Mouse (Mus musculus): ENCODE measurements around the gene Rdh8. TPM values are rescaled to one million over a fixed set of nuclear protein-coding genes. Genes with fewer than 3 reads are reported as not detected.

Gene Rdh8
- polyA plus RNA-seq, 1 experiment from 2014 or later: not detected

DNA sequence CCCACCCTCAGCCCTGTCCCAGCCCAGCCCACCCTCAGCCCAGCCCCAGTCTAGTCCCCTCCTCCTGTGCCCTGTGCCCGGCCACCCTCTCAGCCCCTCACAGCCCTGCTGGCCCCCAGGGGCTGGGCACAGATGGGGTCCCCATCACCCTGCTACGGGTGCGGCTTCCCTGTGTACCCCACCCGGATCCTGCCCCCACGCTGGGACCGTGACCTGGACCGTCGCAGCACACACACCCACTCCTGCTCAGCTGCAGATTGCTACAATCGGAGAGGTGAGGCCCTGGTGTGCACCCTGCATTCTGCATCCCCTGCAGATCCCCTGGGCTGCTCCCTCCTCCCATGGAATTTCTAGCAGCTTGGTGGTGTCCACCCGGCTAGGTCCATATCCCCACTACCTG, 54.7 kb downstream of the Rdh8 start:
- no peak overlapping the region for H3K4me3 ChIP-seq (replicated peaks)

DNA sequence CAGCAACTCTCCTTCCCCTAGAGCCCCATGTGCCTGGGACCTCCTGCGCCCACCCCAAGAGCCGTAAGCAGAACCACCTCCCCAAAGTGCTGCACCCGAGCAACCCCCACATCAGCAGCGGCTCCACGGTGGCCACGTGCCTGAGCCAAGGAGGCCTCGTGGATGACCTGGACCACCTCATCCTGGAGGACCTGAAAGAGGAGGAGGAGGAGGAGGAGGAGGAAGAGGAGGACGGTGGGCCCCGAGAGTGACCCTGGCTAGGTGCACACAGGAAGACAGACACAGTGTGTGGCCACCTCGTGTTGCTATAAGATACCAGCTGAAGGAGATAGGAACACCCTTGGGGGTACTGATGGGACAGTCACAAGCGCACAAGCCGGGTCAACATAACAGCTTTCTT, 55.2 kb downstream of the Rdh8 start:
- no peaks in the 10 kb centered on the region for H3K9me3 ChIP-seq
- H3K4me2 ChIP-seq: no peak overlapping the region
- H3K4me1 ChIP-seq: peaks cover 11% of the 10 kb centered on the region; the same call in 1 of the 2 replicates
- H3K36me3 ChIP-seq: 0 out of 2 replicates have a peak, but pooled peaks cover 3% of the 10 kb centered on the region
- H3K4me3 ChIP-seq (replicated peaks): no peak overlapping the region
- no peak overlapping the region for H3K9ac ChIP-seq
- H3K27ac ChIP-seq: no peak overlapping the region
- peaks cover 17% of the 10 kb centered on the region; the same call in 1 of the 2 replicates for H3K27me3 ChIP-seq (replicated peaks)
- no peak for ATAC-seq (ENCODE audit: insufficient read depth, low FRiP score, low read depth)
- WGBS: 83% methylated on average over 12 of the region's 12 CpGs

More for the DNA sequence above, 54.7 kb downstream of the Rdh8 start:
- 83% methylated on average over 10 of the region's 10 CpGs for WGBS
- H3K4me1 ChIP-seq: peaks cover 14% of the 10 kb centered on the region; the same call in 1 of the 2 replicates
- H3K4me2 ChIP-seq: no peak overlapping the region
- H3K27ac ChIP-seq: no peak overlapping the region
- no peaks in the 10 kb centered on the region for H3K9me3 ChIP-seq
- no peak overlapping the region for H3K9ac ChIP-seq
- peaks cover 19% of the 10 kb centered on the region; the same call in 1 of the 2 replicates for H3K27me3 ChIP-seq (replicated peaks)
- ATAC-seq (ENCODE audit: insufficient read depth, low FRiP score, low read depth): no peak
- 0 out of 2 replicates have a peak, but pooled peaks cover 3% of the 10 kb centered on the region for H3K36me3 ChIP-seq

DNA sequence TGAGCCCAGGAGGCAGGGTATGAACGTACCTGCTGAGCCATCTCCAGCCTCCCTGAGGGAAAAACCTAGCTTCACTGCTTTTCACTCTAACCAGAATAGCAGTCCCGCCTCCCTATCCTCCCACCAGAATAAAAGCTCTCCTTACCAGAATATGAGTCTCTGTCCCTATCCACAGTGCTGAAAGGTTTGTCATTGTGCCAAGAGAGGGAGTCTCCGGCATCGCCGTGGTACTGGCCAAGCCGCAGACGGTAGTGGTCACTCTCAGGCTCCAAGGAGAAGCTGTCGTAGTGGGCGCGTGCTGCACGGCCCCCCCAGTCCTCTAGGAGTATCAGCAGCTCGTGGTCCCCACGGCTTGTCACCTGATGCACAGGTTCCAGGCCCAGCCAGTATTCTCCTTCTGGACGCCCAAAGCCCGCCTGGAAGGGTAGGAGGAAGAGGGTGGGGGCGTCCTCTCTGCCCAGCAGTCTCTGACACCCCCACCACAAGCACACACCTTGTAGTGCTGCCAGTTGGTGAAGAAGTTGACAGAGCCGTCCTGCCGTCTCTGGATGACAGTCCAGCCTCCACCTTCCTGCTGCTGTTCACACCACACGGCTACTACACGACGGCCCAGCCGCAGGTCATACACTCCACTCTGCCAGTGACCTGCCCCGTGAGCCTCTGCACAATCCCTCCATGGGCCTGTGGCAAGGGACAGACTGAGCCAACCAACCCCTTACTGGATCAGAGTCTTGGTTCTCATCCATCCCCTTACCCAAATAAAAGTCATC, 56.9 kb downstream of the Rdh8 start:
- Histone ChIP-seq H3K9me3 (no peaks in the 10 kb centered on the region), H3K4me3 (replicated peaks) (no peak overlapping the region), H3K4me1 (peaks cover 3% of the 10 kb centered on the region; the same call in 1 of the 2 replicates), H3K27me3 (replicated peaks) (0 out of 2 replicates have a peak, but pooled peaks cover 5% of the 10 kb centered on the region), H3K36me3 (0 out of 2 replicates have a peak, but pooled peaks cover 3% of the 10 kb centered on the region), H3K9ac (no peak overlapping the region), H3K4me2 (no peak overlapping the region), H3K27ac (no peak overlapping the region)
- 64% methylated on average over 23 of the region's 23 CpGs for WGBS
- ATAC-seq (ENCODE audit: insufficient read depth, low FRiP score, low read depth): no peak

Other genes with a start within 250 kb of the Rdh8 start
- 16.5 and 17.8 TPM in 2 replicates for gene Zfp846, start 237.2 kb upstream of the Rdh8 start, polyA plus RNA-seq (2015; fragmentation: Nextera tagmentation; extraction: Ambion mirVana)
- gene Ubl5, start 175.6 kb upstream of the Rdh8 start, polyA plus RNA-seq (2015; fragmentation: Nextera tagmentation; extraction: Ambion mirVana): 348 and 376 TPM in 2 replicates
- 15.3 and 18.5 TPM in 2 replicates for gene Fbxl12, start 173.7 kb upstream of the Rdh8 start, polyA plus RNA-seq (2015; fragmentation: Nextera tagmentation; extraction: Ambion mirVana)
- 44.2 and 45.5 TPM in 2 replicates for gene Pin1, start 166.4 kb upstream of the Rdh8 start, polyA plus RNA-seq (2015; fragmentation: Nextera tagmentation; extraction: Ambion mirVana)
- 6.7 and 7.5 TPM in 2 replicates for gene Olfm2, start 72.2 kb upstream of the Rdh8 start, polyA plus RNA-seq (2015; fragmentation: Nextera tagmentation; extraction: Ambion mirVana)
- 3.2 and 3.5 TPM in 2 replicates for gene Col5a3, start 3.4 kb upstream of the Rdh8 start, polyA plus RNA-seq (2015; fragmentation: Nextera tagmentation; extraction: Ambion mirVana)
- gene A230050P20Rik, start 50.1 kb downstream of the Rdh8 start, polyA plus RNA-seq (2015; fragmentation: Nextera tagmentation; extraction: Ambion mirVana): 20.7 and 21.2 TPM in 2 replicates
- 7.5 and 8.1 TPM in 2 replicates for gene Angptl6, start 61.2 kb downstream of the Rdh8 start, polyA plus RNA-seq (2015; fragmentation: Nextera tagmentation; extraction: Ambion mirVana)
- gene Ppan, start 69.7 kb downstream of the Rdh8 start, polyA plus RNA-seq (2015; fragmentation: Nextera tagmentation; extraction: Ambion mirVana): 80.9 and 81.3 TPM in 2 replicates
- gene Eif3g, start 80.1 kb downstream of the Rdh8 start, polyA plus RNA-seq (2015; fragmentation: Nextera tagmentation; extraction: Ambion mirVana): 283 and 327 TPM in 2 replicates
- gene Dnmt1, start 141.4 kb downstream of the Rdh8 start, polyA plus RNA-seq (2015; fragmentation: Nextera tagmentation; extraction: Ambion mirVana): 74.7 and 76.0 TPM in 2 replicates
- 39.4 and 40.1 TPM in 2 replicates for gene S1pr2, start 158.3 kb downstream of the Rdh8 start, polyA plus RNA-seq (2015; fragmentation: Nextera tagmentation; extraction: Ambion mirVana)
- gene Mrpl4, start 184.2 kb downstream of the Rdh8 start, polyA plus RNA-seq (2015; fragmentation: Nextera tagmentation; extraction: Ambion mirVana): 129 and 133 TPM in 2 replicates
- gene Icam1, start 197.5 kb downstream of the Rdh8 start, polyA plus RNA-seq (2015; fragmentation: Nextera tagmentation; extraction: Ambion mirVana): 10.9 and 11.3 TPM in 2 replicates
- 6.6 and 16.2 TPM in 2 replicates for gene Icam4, start 210.9 kb downstream of the Rdh8 start, polyA plus RNA-seq (2015; fragmentation: Nextera tagmentation; extraction: Ambion mirVana)
- 0.05 and 0.21 TPM in 2 replicates for gene Icam5, start 213.6 kb downstream of the Rdh8 start, polyA plus RNA-seq (2015; fragmentation: Nextera tagmentation; extraction: Ambion mirVana)
- gene Zglp1, start 248.6 kb downstream of the Rdh8 start, polyA plus RNA-seq (2015; fragmentation: Nextera tagmentation; extraction: Ambion mirVana): 0.73 TPM in 1 of 2 replicates, not detected in the other

Measured in stomach, embryonic 15.5 days (tissue).